Mouse (Mus musculus): Measurements from ENCODE around the gene Ahsg.

DNA sequence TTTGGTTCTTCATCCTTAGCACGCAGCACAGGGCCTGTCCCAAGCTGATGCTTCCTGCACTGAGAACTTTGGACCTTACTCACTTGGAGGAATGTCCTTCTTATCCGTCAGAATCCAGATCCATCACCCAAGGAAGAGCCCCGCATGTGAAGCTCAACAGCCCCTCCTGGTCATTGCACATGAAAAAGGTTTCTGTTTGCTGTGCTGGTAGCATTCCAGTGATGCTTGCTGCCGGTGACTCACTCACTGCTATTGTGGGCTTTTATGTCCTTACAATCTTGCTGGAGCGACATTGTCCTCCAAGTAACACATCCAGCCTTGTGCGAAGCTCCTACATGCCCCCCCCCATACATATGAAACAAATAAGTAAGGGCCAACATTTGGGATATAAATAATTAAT, 21.8 kb downstream of the Ahsg start:
- TF ChIP-seq CTCF (IDR thresholded peaks at IDR 0.05; ENCODE audit: borderline replicate concordance, extremely low read depth, insufficient read depth, insufficient read length) (no peak), POLR2A (IDR thresholded peaks at IDR 0.05; ENCODE audit: borderline replicate concordance, extremely low read depth, insufficient read depth, insufficient read length, poor library complexity, severe bottlenecking) (no peak)
